Mouse (Mus musculus) kidney, embryonic 14.5 days (tissue): Measurements from ENCODE around the gene Pde5a. TPM values are rescaled to one million over a fixed set of nuclear protein-coding genes. Genes with fewer than 3 reads are reported as not detected.
A peak's percentile ranks its signal among the peaks of the same experiment; 100 is the strongest.

Experiments used
- ATAC-seq: fragments of 200-750 bp; cut with Nextera tagmentation; 2 replicates; pipeline ENCODE4 v1.8.0; 2017; ENCODE audit warnings: moderate number of reproducible peaks, mild to moderate bottlenecking, moderate TSS enrichment, moderate library complexity; ENCODE audit not compliant: low FRiP score, low TSS enrichment
- H3K27ac ChIP-seq: fragments of 300-500 bp; sonication (generic); 2 replicates; pipeline ENCODE4 v1.5.1; 2014; ENCODE audit warnings: low read depth, mild to moderate bottlenecking, low read length, moderate library complexity, mixed read lengths
- H3K27me3 ChIP-seq: fragments of 300-500 bp; sonication (generic); 2 replicates; pipeline ENCODE4 v1.6.1; 2014; ENCODE audit warnings: mild to moderate bottlenecking, low read length; ENCODE audit not compliant: control insufficient read depth, insufficient read depth
- H3K36me3 ChIP-seq: fragments of 300-500 bp; sonication (generic); 2 replicates; pipeline ENCODE4 v1.6.1; 2014; ENCODE audit warnings: low read length, mixed read lengths; ENCODE audit not compliant: control insufficient read depth, insufficient read depth
- H3K4me1 ChIP-seq: fragments of 300-500 bp; sonication (generic); 2 replicates; pipeline ENCODE4 v1.6.1; 2014; ENCODE audit warnings: low read length, mixed read lengths; ENCODE audit not compliant: control insufficient read depth, insufficient read depth
- H3K4me2 ChIP-seq: fragments of 300-500 bp; sonication (generic); replicated peaks from 2 replicates; pipeline ENCODE4 v1.6.1; 2014; ENCODE audit warnings: low read depth, mild to moderate bottlenecking, low read length
- H3K4me3 ChIP-seq: fragments of 300-500 bp; sonication (generic); 2 replicates; pipeline ENCODE4 v1.5.1; 2014; ENCODE audit warnings: mild to moderate bottlenecking, low read length
- H3K9ac ChIP-seq: fragments of 300-500 bp; sonication (generic); 2 replicates; pipeline ENCODE4 v1.6.1; 2014; ENCODE audit warnings: low read depth, mild to moderate bottlenecking, low read length, moderate library complexity
- H3K9me3 ChIP-seq: fragments of 300-500 bp; sonication (generic); 2 replicates; pipeline ENCODE4 v1.6.1; 2016; ENCODE audit warnings: low read length; ENCODE audit not compliant: control insufficient read depth
- WGBS: fragments of 180-500 bp; shearing (Covaris S2); extraction: QIAGEN DNeasy Blood & Tissue Kit; methylation state at CpG from one replicate; pipeline ENCODE4 v1.1.7; 2014; 5-methylcytosine and 5-hydroxymethylcytosine counted together
- polyA plus RNA-seq: library from polyadenylated mRNA; unstranded; fragments of >200 nt; fragmentation: Nextera tagmentation; extraction: Ambion mirVana; gene quantifications from 2 replicates; pipeline ENCODE4 v1.2.1, GENCODE M21; 2014

The Pde5a gene
- polyA plus RNA-seq, 1 experiment from 2014 or later: 7.4 TPM

DNA sequence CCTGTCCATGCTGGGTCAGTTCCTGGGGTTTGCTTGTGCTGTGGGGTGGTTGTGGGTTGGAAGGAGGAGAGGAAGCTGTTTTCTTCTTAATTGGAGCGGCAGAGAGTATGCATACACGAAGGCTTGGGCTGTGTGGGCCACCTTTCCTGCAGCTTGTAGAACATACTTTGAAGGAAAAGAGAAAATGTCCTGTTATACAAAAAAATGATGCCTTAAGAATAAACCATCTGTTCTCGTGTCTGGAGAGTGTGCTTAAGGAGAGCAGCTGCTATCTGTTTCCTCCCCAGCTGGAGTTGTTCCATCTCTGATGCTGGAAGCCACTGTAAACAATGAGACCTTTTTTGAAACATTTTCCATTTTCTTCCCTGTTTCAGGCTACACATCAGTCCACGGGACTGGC lies 85.8 kb downstream of the Pde5a start:
- no peaks in the 10 kb centered on the region; the same call in 1 of the 2 replicates for H3K36me3 ChIP-seq
- no peaks in the 10 kb centered on the region for H3K27me3 ChIP-seq
- no peaks in the 10 kb centered on the region for H3K4me1 ChIP-seq
- H3K27ac ChIP-seq: 0 out of 2 replicates have a peak overlapping the region, but pooled peaks have one; percentile 9
- ATAC-seq: no peak
- 65% methylated on average over 4 of the region's 4 CpGs for WGBS
- no peak overlapping the region for H3K9ac ChIP-seq
- H3K4me3 ChIP-seq: no peak overlapping the region
- no peak overlapping the region for H3K4me2 ChIP-seq
- H3K9me3 ChIP-seq: no peaks in the 10 kb centered on the region

DNA sequence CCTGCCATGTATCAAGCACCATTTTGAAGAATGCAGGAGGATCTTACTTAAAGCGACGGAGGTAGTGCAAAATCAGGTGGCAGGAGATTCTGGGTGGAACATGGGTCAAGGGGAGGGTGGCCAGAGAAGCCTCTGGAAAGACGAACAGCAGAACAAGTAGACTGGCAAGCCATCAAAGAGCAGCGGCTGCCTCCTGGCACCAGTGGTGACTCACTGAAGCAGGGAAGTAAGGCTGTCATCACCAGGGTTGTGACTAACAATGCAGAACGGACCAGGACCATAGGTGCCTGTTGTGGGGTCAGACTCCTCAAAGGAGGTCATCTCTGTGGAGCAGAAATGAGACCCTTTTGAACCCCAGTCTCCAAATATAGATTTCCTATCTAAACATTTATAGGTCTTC lies 89.5 kb downstream of the Pde5a start:
- no peak overlapping the region for H3K27ac ChIP-seq
- H3K4me2 ChIP-seq: no peak overlapping the region
- H3K4me3 ChIP-seq: no peak overlapping the region
- H3K4me1 ChIP-seq: 0 out of 2 replicates have a peak, but pooled peaks cover 3% of the 10 kb centered on the region
- no peak overlapping the region for H3K9ac ChIP-seq
- no peaks in the 10 kb centered on the region; the same call in 1 of the 2 replicates for H3K36me3 ChIP-seq
- no peaks in the 10 kb centered on the region for H3K9me3 ChIP-seq
- 71% methylated on average over 5 of the region's 5 CpGs for WGBS
- no peak for ATAC-seq
- no peaks in the 10 kb centered on the region for H3K27me3 ChIP-seq

- no peaks in the 10 kb centered on the region; the same call in 1 of the 2 replicates for H3K36me3 ChIP-seq
- H3K4me1 ChIP-seq: 0 out of 2 replicates have a peak, but pooled peaks cover 3% of the 10 kb centered on the region
- 36% methylated on average over 4 of the region's 4 CpGs for WGBS
- no peaks in the 10 kb centered on the region for H3K9me3 ChIP-seq
- H3K27ac ChIP-seq: no peak overlapping the region
- no peak overlapping the region for H3K9ac ChIP-seq
- no peak overlapping the region for H3K4me2 ChIP-seq
- no peak for ATAC-seq
- H3K4me3 ChIP-seq: no peak overlapping the region
- no peaks in the 10 kb centered on the region for H3K27me3 ChIP-seq
These were observed 92.0 kb downstream of the Pde5a start for GRCm38 (mm10) chr3:122820700-122821099.

DNA sequence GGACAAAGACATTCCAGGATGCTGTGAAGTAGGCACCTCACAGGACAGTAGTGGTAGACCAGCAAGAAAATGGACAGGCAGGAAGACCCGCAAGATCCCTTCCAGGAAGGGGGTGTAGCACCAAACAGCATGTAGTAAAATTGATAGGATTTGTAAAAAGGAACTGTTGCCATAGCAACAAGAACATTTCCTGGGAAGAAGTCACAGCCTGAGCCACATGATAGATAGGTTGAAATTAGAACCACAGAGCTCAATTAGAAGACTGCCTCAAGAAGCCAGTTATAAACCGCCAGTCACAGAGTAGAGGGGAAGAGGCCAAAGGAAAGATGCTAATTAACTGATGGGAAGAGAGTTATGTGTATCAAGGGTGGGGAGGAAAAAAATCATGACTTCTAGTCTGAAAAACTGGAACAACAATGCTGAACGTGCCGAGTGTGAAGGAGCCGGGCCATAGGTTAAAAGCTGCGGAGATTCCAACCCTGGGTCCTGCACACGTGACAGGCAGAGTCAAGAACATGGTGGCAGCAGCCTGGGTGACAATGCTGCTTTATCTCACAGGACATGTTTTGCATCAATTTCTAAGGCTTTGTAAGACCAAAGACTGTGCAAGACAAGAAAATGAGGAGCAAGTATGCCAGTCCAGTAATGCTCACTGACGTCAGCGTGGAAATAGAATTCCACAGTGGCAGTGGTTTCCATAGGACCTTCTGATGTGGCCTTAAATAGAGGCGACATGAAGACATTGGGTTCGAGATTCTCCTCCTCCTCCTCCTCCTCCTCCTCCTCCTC lies 99.7 kb downstream of the Pde5a start:
- no peaks in the 10 kb centered on the region for H3K27me3 ChIP-seq
- H3K4me3 ChIP-seq: no peak overlapping the region
- no peaks in the 10 kb centered on the region for H3K4me1 ChIP-seq
- ATAC-seq: no peak
- H3K9me3 ChIP-seq: no peaks in the 10 kb centered on the region
- no peak overlapping the region for H3K9ac ChIP-seq
- no peak overlapping the region for H3K4me2 ChIP-seq
- 77% methylated on average over 11 of the region's 11 CpGs for WGBS
- no peak overlapping the region for H3K27ac ChIP-seq
- no peaks in the 10 kb centered on the region for H3K36me3 ChIP-seq

- no peak overlapping the region for H3K4me2 ChIP-seq
- WGBS: 70% methylated on average over 5 of the region's 5 CpGs
- H3K4me3 ChIP-seq: no peak overlapping the region
- H3K9ac ChIP-seq: no peak overlapping the region
- no peaks in the 10 kb centered on the region for H3K9me3 ChIP-seq
- no peaks in the 10 kb centered on the region for H3K4me1 ChIP-seq
- no peak overlapping the region for H3K27ac ChIP-seq
- ATAC-seq: no peak
- no peaks in the 10 kb centered on the region for H3K36me3 ChIP-seq
- no peaks in the 10 kb centered on the region for H3K27me3 ChIP-seq
These were observed 105.8 kb downstream of the Pde5a start for GRCm38 (mm10) chr3:122834519-122834918.

DNA sequence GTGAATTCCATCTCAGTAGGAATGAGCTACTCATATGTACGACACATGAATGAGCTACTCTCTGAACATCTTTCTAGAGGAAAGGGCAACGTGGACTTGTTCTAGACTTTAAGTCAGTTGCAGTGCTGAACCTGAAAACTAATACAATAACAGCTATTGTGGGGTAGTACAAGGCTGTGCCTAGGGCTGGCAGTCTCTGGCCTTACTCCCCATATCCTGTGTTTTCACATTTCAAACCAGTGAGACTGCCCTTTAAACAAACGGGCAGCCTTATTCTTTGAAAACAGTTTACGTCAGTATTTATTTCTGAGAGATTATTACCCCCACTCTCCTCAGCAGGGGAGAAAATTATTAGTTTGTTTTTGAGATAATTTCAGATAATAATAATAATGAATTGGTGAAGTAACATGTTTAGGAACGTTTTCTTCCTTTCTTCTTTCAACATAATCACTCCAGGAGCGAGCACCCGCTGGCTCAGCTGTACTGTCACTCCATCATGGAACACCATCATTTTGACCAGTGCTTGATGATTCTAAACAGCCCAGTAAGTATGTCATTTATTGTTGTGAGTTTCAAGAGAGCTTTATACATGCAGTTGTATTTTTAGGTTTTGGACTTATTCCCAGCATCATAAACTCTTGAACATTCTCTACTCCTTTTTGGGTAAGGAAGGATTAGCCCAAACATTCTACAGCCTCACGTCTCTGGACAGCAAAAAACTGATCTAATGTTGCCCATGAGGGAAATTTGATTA lies 106.5 kb downstream of the Pde5a start:
- WGBS: 85% methylated on average over 8 of the region's 8 CpGs
- Histone ChIP-seq H3K4me1 (no peaks in the 10 kb centered on the region), H3K9me3 (no peaks in the 10 kb centered on the region), H3K4me3 (no peak overlapping the region), H3K27ac (no peak overlapping the region), H3K4me2 (no peak overlapping the region), H3K27me3 (no peaks in the 10 kb centered on the region), H3K36me3 (no peaks in the 10 kb centered on the region), H3K9ac (no peak overlapping the region)
- no peak for ATAC-seq

GRCm38 (mm10) chr3:122837639-122838038 lies 108.9 kb downstream of the Pde5a start:
- no peak overlapping the region for H3K4me3 ChIP-seq
- H3K27me3 ChIP-seq: no peaks in the 10 kb centered on the region
- WGBS: 55% methylated on average over 2 of the region's 2 CpGs
- no peak overlapping the region for H3K27ac ChIP-seq
- H3K9ac ChIP-seq: no peak overlapping the region
- ATAC-seq: no peak
- H3K4me1 ChIP-seq: no peaks in the 10 kb centered on the region
- no peaks in the 10 kb centered on the region for H3K9me3 ChIP-seq
- H3K36me3 ChIP-seq: no peaks in the 10 kb centered on the region
- H3K4me2 ChIP-seq: no peak overlapping the region

GRCm38 (mm10) chr3:122848410-122849034 lies 119.8 kb downstream of the Pde5a start:
- Histone ChIP-seq H3K27me3 (no peaks in the 10 kb centered on the region), H3K36me3 (0 out of 2 replicates have a peak, but pooled peaks cover 3% of the 10 kb centered on the region), H3K4me1 (no peaks in the 10 kb centered on the region), H3K4me2 (no peak overlapping the region), H3K9ac (no peak overlapping the region), H3K27ac (no peak overlapping the region), H3K9me3 (no peaks in the 10 kb centered on the region), H3K4me3 (no peak overlapping the region)
- ATAC-seq: no peak
- WGBS: 76% methylated on average over 5 of the region's 5 CpGs
